Mouse (Mus musculus) heart, postnatal 0 days (tissue): ENCODE results near the gene Tekt3.

Experiments used
- CTCF ChIP-seq: IDR thresholded peaks from 2 replicates; pipeline ENCODE4 v1.5.1; 2016; ENCODE audit warnings: antibody characterized with exemption, control low read depth, low read depth
- EP300 ChIP-seq: IDR thresholded peaks from 2 replicates; pipeline ENCODE4 v1.6.1; 2016; ENCODE audit warnings: antibody characterized with exemption, low read depth

DNA sequence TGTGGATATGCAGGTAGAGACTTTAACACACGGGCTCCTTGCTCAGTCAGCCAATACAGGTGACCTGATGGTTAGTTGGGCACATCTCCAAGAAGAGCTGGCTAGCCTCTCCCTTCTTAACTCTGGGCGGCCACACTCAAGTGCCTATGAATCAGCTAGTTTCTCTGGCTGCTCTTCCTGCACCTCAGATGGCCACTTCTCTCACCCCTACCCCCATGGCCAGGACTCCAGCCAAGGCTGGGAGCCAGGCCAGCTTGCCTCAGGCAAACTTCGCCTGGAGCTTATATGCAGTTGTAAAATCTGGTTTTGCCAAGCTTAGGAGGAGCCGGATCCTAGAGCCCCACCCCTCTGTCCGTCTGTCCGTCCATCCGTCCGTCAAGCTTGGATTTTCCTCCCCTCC is 69.0 kb downstream of the Tekt3 start:
- TF ChIP-seq CTCF: no peak
- TF ChIP-seq EP300: no peak
